Mouse (Mus musculus) fibroblast of lung, adult 2 months (primary cell): ENCODE measurements at regions not wholly inside any gene's neighbourhood (a gene's known extent, or its start where the extent isn't known, plus 50 kb on each side); places are given as distances from the start of the nearest gene placed in this dataset.
"Not testable (repeated sequence)": the region's sequence is repeated elsewhere in the genome, so short reads cannot be mapped to it uniquely, and the experiment has no call there.

ENCODE experiments used
- DNase-seq: peaks from one replicate; pipeline ENCODE4 v3.0.0-alpha.2; 2011; ENCODE audit warnings: low read depth

- no peak for DNase-seq
These were observed 574.4 kb downstream of the Cypt12 start for GRCm38 (mm10) chr3:18522562-18522961.

DNA sequence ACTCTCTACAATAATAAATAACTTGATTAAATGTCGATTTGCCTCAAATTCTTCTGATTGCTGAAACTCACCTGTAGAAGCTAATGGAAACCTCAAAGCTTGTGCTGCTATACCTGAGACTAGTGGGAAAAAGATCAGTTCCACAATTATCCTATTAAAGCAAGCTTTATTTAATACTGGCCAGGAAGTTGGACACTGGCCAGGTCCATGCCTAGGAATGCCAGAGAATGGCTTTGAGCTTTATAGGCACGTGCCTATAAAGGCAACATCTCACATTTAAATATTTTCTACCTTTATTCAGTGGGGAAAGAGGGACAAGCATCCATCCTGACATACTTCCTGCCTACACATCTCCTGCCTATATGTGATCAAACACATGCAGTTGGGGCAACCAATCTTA is 575.8 kb downstream of the Cypt12 start:
- DNase-seq: no peak

DNA sequence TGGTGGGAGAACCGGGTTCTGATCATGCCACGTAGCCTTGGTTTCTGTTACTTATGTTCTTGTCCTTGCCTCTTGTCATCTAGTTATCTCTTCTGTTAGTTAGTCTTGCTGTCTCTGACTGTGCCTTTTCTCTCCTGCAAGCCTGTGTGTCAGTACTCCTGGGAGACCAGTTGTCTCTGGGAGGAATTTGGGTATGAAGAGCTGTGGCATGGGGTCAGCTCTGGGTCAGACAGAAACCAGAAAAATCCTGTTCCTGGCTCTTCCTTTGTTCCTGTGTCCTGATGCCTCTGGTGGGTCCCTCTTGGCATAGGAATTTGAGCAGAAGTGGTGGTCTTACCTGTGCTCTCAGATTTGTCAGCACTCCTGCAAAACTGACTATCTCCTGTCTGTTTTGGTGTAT is 609.0 kb downstream of the Cypt12 start:
- no peak for DNase-seq

GRCm38 (mm10) chr3:18560282-18560785 is 612.1 kb downstream of the Cypt12 start:
- peak; percentile 92 for DNase-seq

- not testable (repeated sequence) for DNase-seq
These were observed 632.9 kb downstream of the Cypt12 start for GRCm38 (mm10) chr3:18580911-18581626.

GRCm38 (mm10) chr3:18620608-18621007 is 672.4 kb downstream of the Cypt12 start:
- no peak for DNase-seq

GRCm38 (mm10) chr3:18623831-18624304 is 675.7 kb downstream of the Cypt12 start:
- DNase-seq: peak; percentile 92

- DNase-seq: peak; percentile 39
These were observed 676.4 kb downstream of the Cypt12 start for GRCm38 (mm10) chr3:18624381-18625145.

DNA sequence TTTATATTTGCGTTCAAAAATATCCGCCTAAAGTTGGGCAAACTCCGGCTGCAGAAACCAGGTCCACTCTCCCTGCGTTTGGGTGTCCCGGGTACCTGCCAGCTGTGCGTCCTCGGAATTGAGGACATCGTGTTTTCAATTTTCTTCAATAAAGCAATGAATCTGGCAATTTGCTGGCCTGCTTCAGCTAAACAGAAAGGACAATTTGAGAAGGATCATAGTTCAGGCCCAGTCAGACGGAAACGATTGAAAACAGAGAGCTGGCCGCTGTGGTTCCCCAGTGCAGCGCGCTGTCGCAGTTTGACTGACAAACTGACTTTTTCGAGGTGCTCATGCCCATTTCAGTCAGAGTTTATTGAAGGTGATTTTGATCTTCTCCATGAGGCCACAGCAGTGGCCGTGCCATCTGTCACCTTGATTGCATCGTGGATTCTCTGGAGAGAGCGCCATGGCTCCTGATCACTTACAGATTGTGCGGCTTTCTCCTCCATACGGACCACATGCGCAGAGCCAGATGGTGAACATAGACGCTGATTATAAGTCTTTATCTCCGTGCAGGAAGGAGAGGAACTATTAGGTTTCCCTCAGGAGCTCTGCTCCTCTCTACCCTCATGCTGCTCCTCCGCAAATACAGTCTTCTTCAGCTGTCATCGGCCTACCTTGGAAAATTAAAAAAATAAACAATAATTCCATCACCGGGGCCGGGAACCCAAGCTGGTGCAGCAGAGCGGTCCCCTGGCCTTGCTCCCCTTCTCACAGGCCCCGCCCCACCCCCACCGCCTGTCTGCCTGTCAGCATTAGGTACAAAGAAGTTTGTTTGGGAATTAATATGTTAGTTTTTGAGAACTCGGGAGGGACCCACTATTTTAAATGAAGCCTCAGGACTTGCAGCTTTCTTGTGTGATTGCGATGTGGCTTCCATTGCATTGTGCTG is 677.5 kb downstream of the Cypt12 start:
- DNase-seq: no peak

DNA sequence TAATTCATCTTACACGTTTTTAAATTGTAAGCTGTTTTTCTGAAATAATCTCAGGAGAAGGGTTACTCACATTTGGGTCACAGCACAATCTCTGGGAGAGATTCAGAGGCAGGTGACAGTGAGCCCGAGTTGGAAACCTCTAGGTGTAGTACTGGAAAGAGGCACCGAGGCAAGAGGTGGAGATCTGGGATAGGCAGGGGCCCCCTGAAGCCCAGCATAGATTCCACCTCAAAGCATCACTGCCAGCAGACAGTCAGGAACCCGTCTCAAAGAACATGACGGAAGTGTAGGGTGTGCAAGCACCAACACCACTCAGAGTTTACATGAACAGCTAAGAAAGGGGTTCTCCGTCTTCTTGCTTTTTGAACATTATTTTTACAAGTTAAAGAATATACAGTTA is 678.2 kb downstream of the Cypt12 start:
- DNase-seq: no peak

DNA sequence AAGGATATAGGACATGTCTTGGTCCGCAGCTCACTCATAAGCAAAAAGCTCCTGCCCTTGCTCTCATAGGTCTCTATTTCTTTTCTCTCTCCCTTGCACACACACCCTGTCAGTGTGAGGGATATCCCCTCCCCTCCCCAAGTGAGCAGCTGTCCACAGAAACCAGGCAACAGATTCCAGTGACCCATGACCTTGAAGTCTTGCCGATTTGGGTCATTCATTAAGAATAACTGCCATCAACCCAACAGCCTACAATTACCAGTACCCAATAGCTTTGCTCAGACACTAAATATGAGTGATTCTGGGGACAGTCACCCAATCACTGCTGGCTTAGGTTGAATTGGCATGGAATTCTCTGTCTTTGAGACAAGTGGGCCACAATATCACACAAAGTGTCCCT is 678.6 kb downstream of the Cypt12 start:
- no peak for DNase-seq

DNA sequence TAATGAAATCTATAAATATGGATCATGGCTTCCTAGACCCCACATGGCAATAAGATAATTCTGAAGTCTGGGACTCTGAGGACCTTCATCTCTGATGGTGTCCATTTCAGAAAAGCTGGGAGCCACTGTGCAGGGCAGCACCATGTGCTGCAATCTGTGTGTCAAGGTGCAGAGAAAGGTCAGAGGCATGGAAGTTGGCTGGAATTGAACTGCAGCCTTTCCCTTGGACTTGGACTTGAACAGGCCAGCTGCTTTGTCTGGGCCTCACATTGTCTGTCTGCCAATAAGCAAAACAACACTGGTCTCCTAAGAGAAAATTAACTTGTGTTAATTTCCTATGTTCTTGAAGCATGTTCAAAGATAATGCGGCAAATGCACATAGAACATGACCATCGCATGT is 681.0 kb downstream of the Cypt12 start:
- no peak for DNase-seq

GRCm38 (mm10) chr3:18631601-18632000 is 683.4 kb downstream of the Cypt12 start:
- no peak for DNase-seq

- peak; percentile 32 for DNase-seq
These were observed 686.6 kb downstream of the Cypt12 start for GRCm38 (mm10) chr3:18634855-18635254.

DNA sequence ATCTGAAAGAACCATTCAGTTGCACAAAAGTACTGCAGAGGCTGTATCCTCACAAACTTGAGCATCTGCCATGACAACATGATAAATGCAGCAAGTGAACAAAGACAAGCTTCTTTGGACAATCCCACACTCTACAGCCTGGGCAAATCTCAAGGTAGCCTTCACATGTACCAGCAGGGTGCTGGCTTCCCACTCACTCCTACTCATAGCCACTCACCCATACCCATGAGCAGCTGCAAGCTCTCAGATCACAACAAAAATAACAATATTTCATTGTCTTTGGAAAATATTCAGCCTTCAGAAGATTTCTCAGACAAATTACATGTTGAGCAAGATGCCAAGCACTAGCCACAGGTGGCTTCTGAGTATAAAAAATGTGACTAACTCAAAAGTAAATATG is 689.3 kb downstream of the Cypt12 start:
- DNase-seq: no peak

- DNase-seq: no peak
These were observed 692.1 kb downstream of the Cypt12 start for GRCm38 (mm10) chr3:18640286-18640685.

DNA sequence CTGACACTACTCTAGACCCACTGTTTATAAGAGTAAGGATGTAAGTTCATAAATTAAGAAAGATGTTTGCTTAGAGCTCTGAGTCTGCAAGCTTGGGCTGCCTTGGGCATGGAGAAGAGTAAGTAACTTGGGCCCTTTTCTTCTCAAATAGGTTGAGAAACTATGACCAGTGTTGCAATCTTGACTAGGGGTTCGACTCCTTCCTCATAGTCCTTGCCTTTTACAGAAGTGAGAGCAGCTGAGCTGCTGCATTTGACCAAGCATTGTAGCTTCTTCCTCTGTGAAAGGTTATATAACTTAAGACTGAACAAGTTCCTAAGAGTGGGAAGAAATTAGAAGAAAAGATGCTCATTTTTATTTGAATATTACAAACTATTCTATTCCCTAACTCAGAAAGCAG is 693.5 kb downstream of the Cypt12 start:
- DNase-seq: no peak

- DNase-seq: no peak
These were observed 695.3 kb downstream of the Cypt12 start for GRCm38 (mm10) chr3:18643408-18644035.

GRCm38 (mm10) chr3:18645481-18645880 is 697.3 kb downstream of the Cypt12 start:
- DNase-seq: peak; percentile 74

- no peak for DNase-seq
These were observed 697.7 kb downstream of the Cypt12 start for GRCm38 (mm10) chr3:18645927-18646326.

DNA sequence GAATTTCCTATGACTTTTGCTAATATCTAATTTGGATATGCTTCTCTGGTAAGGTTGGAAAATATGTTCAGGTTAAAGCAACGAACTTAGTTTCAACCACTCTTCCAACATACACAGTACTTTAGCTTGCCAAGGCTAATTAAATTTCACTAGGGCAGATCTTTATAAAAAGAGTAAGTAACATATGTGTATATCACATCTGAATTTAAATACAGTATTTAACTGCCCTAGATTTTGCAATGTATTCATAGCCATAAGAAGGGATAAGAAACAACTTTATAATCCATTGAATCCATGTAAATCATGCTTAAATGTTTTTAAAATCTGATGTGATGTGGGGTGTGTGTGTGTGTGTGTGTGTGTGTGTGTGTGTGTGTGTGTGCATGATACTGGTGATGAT is 705.3 kb downstream of the Cypt12 start:
- DNase-seq: no peak

DNA sequence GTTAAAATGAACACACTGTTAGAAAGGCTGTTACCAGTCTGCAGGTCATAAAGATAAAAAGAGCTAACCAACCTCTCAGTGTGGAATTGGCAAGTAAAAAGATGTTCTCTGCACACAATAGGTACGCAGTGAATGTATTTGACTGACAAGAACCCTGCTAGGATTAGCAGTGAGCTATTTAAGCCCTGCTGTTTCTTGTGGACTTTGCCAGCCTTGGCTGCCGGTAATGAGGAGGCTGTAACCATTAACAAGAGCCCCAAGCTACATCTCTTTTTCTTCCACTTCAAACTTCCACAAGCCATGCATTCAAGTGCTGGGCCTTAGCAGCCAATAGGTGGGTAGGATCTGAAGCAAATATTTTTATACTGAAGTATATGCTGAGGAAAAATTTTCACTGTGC is 717.5 kb downstream of the Cypt12 start:
- DNase-seq: no peak
